Mouse (Mus musculus) small intestine, adult 2 months (tissue): ENCODE data around the gene Pik3cb. TPM values are rescaled to one million over a fixed set of nuclear protein-coding genes. Genes with fewer than 3 reads are reported as not detected.
A peak's percentile ranks its signal among the peaks of the same experiment; 100 is the strongest.

Experiments
- H3K27ac ChIP-seq: fragments of 200-500 bp; 2 replicates; pipeline ENCODE4 v1.5.1; 2012; ENCODE audit warnings: low read depth, low read length, control low read depth, inconsistent platforms; ENCODE audit not compliant: insufficient read depth
- H3K27me3 ChIP-seq: fragments of 200-500 bp; 2 replicates; pipeline ENCODE4 v1.6.1; 2012; ENCODE audit warnings: mild to moderate bottlenecking, moderate library complexity, low read length, inconsistent platforms; ENCODE audit not compliant: control insufficient read depth, insufficient read depth
- H3K36me3 ChIP-seq: fragments of 200-500 bp; 2 replicates; pipeline ENCODE4 v1.6.1; 2012; ENCODE audit warnings: mild to moderate bottlenecking, low read length, control low read depth, inconsistent platforms; ENCODE audit not compliant: control insufficient read depth, insufficient read depth
- H3K4me1 ChIP-seq: fragments of 200-500 bp; 2 replicates; pipeline ENCODE4 v1.6.1; 2012; ENCODE audit warnings: low read length, inconsistent platforms, mixed read lengths; ENCODE audit not compliant: control insufficient read depth, insufficient read depth, insufficient read length
- H3K4me3 ChIP-seq: fragments of 200-500 bp; 2 replicates; pipeline ENCODE4 v1.5.1; 2012; ENCODE audit warnings: low read depth, mild to moderate bottlenecking, control low read depth, inconsistent platforms, low read length, moderate library complexity
- CTCF ChIP-seq: fragments of 200-500 bp; IDR thresholded peaks from 2 replicates; pipeline ENCODE4 v1.5.1; 2012; ENCODE audit warnings: low read depth, mild to moderate bottlenecking, control low read depth, inconsistent platforms, low read length, moderate library complexity, mixed read lengths; ENCODE audit not compliant: insufficient replicate concordance, insufficient read length; ENCODE audit errors: extremely low read depth
- POLR2A ChIP-seq: fragments of 200-500 bp; IDR thresholded peaks from 2 replicates; pipeline ENCODE4 v1.6.1; 2012; ENCODE audit warnings: low read depth, mild to moderate bottlenecking, control low read depth, inconsistent platforms, low read length, moderate library complexity
- WGBS: fragments of 180-500 bp; shearing (Covaris S2); methylation state at CpG from one replicate; pipeline ENCODE4 v1.1.7; 2018; 5-methylcytosine and 5-hydroxymethylcytosine counted together
- polyA plus RNA-seq: library from polyadenylated mRNA; depleted of rRNA; stranded (reverse); fragments of >200 nt; gene quantifications from 2 replicates; pipeline ENCODE4 v1.2.3, GENCODE M21; 2012

Pik3cb gene
- polyA plus RNA-seq, 1 experiment: 2.1 TPM

DNA sequence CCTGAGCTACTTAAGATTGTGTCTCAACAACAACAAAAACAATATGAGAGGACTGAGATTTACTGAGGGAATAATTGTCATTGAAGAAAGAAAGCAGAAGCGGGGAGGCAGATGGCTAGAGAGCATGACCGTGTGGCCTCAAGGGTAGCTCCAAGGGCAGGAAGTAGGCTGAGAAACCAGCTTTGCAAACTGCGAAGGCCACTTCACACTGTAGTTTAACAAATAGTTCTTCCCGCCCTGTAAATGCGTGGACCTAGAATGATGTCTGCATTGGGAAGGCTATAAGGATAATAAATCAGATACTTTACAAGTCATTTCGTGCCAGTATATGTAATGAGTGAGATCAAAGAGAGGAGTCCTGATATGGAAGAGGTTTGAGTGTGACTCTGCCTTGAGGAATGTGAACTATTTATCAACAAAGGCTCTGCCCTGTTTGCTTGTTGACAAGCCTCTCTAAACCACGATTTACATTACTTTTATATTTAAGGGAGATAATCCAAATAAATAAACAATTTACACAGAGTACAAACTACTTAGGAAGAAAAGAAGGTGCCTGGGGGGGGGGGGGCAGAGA lies 4.1 kb upstream of the Pik3cb start:
- H3K27me3 ChIP-seq: no peaks in the 10 kb centered on the region
- 55% methylated on average over 7 of the region's 7 CpGs for WGBS
- no peak overlapping the region for H3K27ac ChIP-seq
- H3K4me3 ChIP-seq: no peak overlapping the region
- TF ChIP-seq POLR2A (no peak), CTCF (no peak)
- 0 out of 2 replicates have a peak, but pooled peaks cover 3% of the 10 kb centered on the region for H3K4me1 ChIP-seq
- no peaks in the 10 kb centered on the region for H3K36me3 ChIP-seq

DNA sequence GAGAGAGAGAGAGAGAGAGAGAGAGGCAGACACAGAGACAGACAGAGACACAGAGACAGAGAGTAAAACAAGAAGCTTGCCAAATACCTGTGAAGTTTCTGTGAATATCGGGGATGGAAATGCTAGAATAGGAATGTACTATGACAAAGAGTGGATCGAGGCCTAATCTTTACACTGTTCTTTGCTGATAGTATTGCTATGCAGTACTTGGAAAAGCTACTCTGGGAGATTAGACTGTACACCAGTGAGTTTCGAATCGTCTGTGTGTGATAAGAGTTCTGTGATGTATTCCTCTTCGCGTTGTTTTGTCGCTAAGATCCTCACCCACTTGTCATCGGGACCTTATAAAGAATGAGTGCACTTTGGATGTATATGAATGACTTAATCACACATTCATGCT lies 1.2 kb upstream of the Pik3cb start:
- Histone ChIP-seq H3K27me3 (no peaks in the 10 kb centered on the region), H3K4me3 (no peak overlapping the region), H3K27ac (no peak overlapping the region), H3K4me1 (peaks cover 9% of the 10 kb centered on the region; the same call in 1 of the 2 replicates), H3K36me3 (no peaks in the 10 kb centered on the region)
- 86% methylated on average over 8 of the region's 8 CpGs for WGBS
- TF ChIP-seq CTCF (no peak), POLR2A (no peak)

DNA sequence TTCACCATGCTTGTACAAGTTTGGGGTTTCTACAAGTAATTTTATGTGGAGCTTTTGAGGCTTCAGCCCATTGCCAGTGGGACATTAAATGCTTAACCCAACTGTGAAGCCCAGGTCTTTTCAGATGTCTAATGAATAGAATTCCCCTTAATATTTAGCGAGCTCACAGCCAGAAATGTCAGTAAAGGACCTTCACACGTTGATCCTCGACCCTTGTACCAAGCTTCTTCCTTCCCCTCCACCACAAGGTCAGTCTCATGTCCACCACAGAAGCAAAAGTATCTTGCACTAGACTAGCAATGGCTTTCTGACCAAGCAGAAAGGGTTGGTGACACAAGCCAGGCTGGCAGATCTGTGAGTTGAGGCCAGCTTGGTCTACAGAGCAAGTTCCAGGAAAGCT lies 750 bp upstream of the Pik3cb start:
- Histone ChIP-seq H3K27ac (no peak overlapping the region), H3K4me3 (no peak overlapping the region), H3K4me1 (peaks cover 9% of the 10 kb centered on the region; the same call in 1 of the 2 replicates), H3K36me3 (no peaks in the 10 kb centered on the region), H3K27me3 (no peaks in the 10 kb centered on the region)
- 61% methylated on average over 3 of the region's 3 CpGs for WGBS
- TF ChIP-seq CTCF (no peak), POLR2A (no peak)

DNA sequence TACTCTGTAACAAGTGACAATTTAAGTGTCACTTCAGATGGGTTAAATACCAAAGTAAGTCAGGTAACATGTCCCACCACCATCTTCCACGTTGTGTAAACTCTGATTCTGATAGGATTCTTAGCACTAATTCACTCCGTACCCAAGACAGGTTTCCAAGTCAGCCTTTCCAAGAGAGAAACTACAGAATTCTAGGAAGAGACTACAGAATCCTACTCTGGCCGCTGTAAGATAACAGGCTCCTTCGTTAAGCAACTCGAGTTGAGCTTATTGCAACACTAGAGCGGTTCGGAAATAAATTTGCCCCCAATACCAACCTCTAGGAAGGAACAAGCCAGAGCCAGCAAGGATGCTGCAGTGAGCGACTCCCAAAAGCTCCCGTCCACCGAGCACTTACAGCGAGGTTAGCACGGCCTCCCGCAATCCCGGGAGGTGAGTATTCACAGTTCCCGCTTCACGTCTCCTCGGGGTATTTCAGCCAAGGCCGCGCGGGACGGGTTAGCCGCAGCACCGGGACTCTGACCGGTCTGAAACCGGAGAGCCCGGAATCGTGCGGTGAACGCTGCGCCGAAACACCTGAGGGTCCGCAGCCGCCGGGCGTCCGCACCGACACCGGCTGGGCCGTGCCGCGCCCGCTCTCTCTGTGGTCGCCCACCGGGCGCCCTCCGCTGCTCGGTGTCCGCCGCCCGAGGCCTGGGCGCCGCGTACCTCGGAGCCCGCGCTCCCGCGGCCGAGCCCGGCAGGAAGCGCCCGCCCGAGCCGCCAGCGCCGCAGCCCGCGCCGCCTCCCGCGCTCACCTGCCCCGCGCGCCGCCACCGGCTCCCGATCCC lies 1.0 kb downstream of the Pik3cb start:
- Histone ChIP-seq H3K4me1 (peaks cover 6% of the 10 kb centered on the region; the same call in 1 of the 2 replicates), H3K27me3 (no peaks in the 10 kb centered on the region), H3K27ac (peak overlapping the region; percentile 61; the same call in 1 of the 2 replicates), H3K36me3 (no peaks in the 10 kb centered on the region), H3K4me3 (peak overlapping the region; percentile 93)
- under 1% methylated on average over 75 of the region's 77 CpGs for WGBS
- TF ChIP-seq CTCF: no peak
- no peak for TF ChIP-seq POLR2A

DNA sequence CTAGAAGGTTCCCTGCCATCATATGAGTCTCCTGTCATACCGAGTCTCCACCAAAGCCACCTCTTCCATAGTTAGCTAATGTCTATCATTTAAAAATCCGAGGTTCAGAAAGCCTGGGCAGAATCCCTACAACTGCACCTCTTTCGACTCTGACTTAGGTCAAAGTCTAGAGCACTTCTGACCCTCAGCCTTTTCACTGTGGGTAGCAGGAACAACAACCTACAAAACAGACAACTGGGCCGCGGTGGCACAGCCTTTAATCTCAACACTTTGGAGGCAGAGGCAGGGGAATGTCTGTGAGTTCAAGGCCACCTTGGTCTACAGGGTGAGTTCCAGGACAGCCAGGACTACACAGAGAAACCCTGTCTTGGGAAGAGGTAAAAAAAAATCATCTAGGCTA lies 3.1 kb downstream of the Pik3cb start:
- no peaks in the 10 kb centered on the region for H3K27me3 ChIP-seq
- H3K36me3 ChIP-seq: no peaks in the 10 kb centered on the region
- no peak overlapping the region for H3K4me3 ChIP-seq
- WGBS: 33% methylated on average over 5 of the region's 5 CpGs
- peaks cover 6% of the 10 kb centered on the region; the same call in 1 of the 2 replicates for H3K4me1 ChIP-seq
- TF ChIP-seq POLR2A: no peak
- no peak for TF ChIP-seq CTCF
- peak overlapping the region; percentile 43; the same call in 1 of the 2 replicates for H3K27ac ChIP-seq

DNA sequence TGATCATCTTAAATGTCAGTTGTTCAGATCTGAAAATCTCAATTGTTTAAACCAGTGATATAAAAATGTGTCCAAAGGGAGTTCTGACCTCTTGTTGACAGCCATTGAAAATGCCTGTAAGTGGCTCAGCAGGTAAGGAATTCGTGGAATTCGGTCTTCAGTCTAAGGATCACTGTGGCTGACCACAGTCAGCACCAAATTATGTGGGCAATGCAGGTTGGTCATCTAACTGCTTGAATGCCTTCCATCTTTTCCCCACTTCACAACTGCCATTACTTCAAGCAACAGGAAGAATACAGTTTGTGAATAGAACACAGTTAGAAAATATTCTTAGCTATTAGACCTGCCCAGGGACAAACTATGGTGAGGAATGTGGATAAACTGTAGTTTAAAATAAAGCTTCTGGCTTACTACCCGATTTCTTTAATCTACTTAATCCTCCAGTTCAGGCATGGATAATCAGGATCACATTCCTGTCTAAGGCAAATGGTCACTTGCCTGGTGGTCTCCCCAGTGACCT lies 8.4 kb downstream of the Pik3cb start:
- 59% methylated on average over 3 of the region's 3 CpGs for WGBS
- H3K36me3 ChIP-seq: no peaks in the 10 kb centered on the region
- no peak overlapping the region for H3K27ac ChIP-seq
- no peak overlapping the region for H3K4me3 ChIP-seq
- no peaks in the 10 kb centered on the region for H3K27me3 ChIP-seq
- no peak for TF ChIP-seq POLR2A
- no peak for TF ChIP-seq CTCF
- H3K4me1 ChIP-seq: peaks cover 7% of the 10 kb centered on the region; the same call in 1 of the 2 replicates

DNA sequence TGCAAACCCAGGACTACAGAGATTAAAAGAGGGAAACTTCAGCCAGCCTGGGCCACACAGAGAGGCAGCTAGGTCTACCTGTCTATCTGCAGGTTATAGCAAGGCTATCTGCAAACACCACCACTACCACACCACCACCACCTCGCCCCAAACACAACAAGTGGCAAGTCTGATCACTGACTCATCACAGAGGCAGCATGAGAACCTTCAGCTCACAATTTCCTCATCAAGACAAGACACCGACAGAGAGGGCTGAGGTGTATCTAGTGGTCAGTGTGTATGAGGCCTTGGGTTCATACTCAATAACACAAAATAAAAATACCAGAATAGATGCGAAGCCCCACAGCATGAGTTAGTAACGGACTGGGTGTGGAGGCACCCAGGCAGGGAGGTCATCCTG lies 9.3 kb downstream of the Pik3cb start:
- Histone ChIP-seq H3K27ac (no peak overlapping the region), H3K4me3 (no peak overlapping the region), H3K27me3 (no peaks in the 10 kb centered on the region), H3K36me3 (no peaks in the 10 kb centered on the region), H3K4me1 (peaks cover 7% of the 10 kb centered on the region; the same call in 1 of the 2 replicates)
- TF ChIP-seq POLR2A: no peak
- no peak for TF ChIP-seq CTCF
- WGBS: 76% methylated on average over 4 of the region's 4 CpGs
